Mouse (Mus musculus): ENCODE measurements at regions not wholly inside any gene's neighbourhood (a gene's known extent, or its start where the extent isn't known, plus 50 kb on each side); places are given as distances from the start of the nearest gene placed in this dataset.

- Histone ChIP-seq H3K9ac (no peak overlapping the region), H3K36me3 (no peaks in the 10 kb centered on the region), H3K4me3 (no peak overlapping the region), H3K27ac (no peak overlapping the region), H3K9me3 (replicated peaks) (no peaks in the 10 kb centered on the region), H3K4me2 (replicated peaks) (no peak overlapping the region), H3K4me1 (no peaks in the 10 kb centered on the region), H3K27me3 (no peaks in the 10 kb centered on the region)
- ATAC-seq (ENCODE audit: low FRiP score), result no peak
- WGBS, result 66% methylated on average over 2 of the region's 2 CpGs
Observed at GRCm38 (mm10) chr4:64928553-64928952, 195.4 kb upstream of the Pappa start.

- Histone ChIP-seq H3K4me2 (replicated peaks) (no peak overlapping the region), H3K4me1 (no peaks in the 10 kb centered on the region), H3K4me3 (no peak overlapping the region), H3K36me3 (no peaks in the 10 kb centered on the region), H3K9me3 (replicated peaks) (no peaks in the 10 kb centered on the region), H3K27ac (no peak overlapping the region), H3K9ac (no peak overlapping the region), H3K27me3 (no peaks in the 10 kb centered on the region)
- no peak for ATAC-seq (ENCODE audit: low FRiP score)
Observed at GRCm38 (mm10) chr4:64945547-64945946, 178.4 kb upstream of the Pappa start.

DNA sequence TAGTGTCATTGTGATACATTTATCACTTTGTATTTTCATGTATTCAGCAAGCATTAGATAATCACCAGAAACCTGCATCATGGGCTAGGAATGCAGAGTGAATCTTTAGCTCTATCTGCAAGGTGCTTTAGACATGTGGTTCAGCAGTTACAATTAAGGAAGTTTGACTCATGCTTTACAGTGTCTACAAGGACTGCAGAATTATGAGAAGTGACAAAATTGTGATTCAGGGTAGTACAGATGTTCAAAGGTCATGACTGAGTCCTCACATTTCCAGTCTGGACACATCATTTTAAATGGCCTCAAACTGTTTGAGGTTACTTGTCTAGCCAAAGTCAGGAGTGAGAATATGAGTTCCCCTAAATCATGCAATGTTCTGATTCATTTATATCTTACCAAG lies 171.3 kb upstream of the Pappa start:
- Histone ChIP-seq H3K9ac (no peak overlapping the region), H3K27ac (no peak overlapping the region), H3K4me3 (no peak overlapping the region), H3K27me3 (no peaks in the 10 kb centered on the region), H3K9me3 (replicated peaks) (no peaks in the 10 kb centered on the region), H3K4me2 (replicated peaks) (no peak overlapping the region), H3K4me1 (no peaks in the 10 kb centered on the region), H3K36me3 (no peaks in the 10 kb centered on the region)
- no peak for ATAC-seq (ENCODE audit: low FRiP score)

GRCm38 (mm10) chr4:64958843-64959242 lies 165.1 kb upstream of the Pappa start:
- no peaks in the 10 kb centered on the region for H3K4me1 ChIP-seq
- no peaks in the 10 kb centered on the region for H3K36me3 ChIP-seq
- no peak overlapping the region for H3K4me3 ChIP-seq
- no peak overlapping the region for H3K27ac ChIP-seq
- no peaks in the 10 kb centered on the region for H3K9me3 ChIP-seq (replicated peaks)
- no peak for ATAC-seq (ENCODE audit: low FRiP score)
- H3K9ac ChIP-seq, result no peak overlapping the region
- H3K27me3 ChIP-seq, result no peaks in the 10 kb centered on the region
- H3K4me2 ChIP-seq (replicated peaks), result no peak overlapping the region
- WGBS, result 82% methylated on average over 4 of the region's 4 CpGs

DNA sequence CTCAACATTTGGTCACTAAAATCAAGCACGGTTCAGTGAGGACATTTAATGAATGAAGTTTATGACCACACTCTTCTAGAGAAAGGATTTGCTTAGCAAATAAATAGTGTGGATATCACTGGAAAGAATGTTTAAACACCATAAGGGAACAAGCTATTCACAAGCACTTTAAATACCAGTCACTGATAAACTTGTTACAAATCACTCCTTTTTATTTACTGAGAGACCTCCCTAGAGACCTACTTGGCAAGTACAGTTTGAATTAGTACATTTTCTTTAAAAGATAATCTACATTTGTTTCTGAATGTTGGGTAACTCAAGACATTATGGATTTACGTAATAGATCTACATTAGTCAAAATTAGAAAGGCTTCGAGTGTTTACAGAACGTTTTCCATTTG lies 162.2 kb upstream of the Pappa start:
- ATAC-seq (ENCODE audit: low FRiP score), result no peak
- Histone ChIP-seq H3K9me3 (replicated peaks) (no peaks in the 10 kb centered on the region), H3K4me3 (no peak overlapping the region), H3K4me2 (replicated peaks) (no peak overlapping the region), H3K9ac (no peak overlapping the region), H3K36me3 (no peaks in the 10 kb centered on the region), H3K4me1 (no peaks in the 10 kb centered on the region), H3K27me3 (no peaks in the 10 kb centered on the region), H3K27ac (no peak overlapping the region)
- 87% methylated on average over 4 of the region's 4 CpGs for WGBS

All from hindbrain, embryonic 12.5 days (tissue).